Mouse (Mus musculus): ENCODE data around the gene Qser1. TPM values are rescaled to one million over a fixed set of nuclear protein-coding genes. Genes with fewer than 3 reads are reported as not detected.

Gene Qser1
- polyA plus RNA-seq, 1 experiment = 1.3 TPM

- 53% methylated on average over 1 of the region's 1 CpGs for WGBS
- no peak overlapping the region for H3K27ac ChIP-seq (ENCODE audit: insufficient read depth, low read depth, low read length)
- H3K36me3 ChIP-seq (ENCODE audit: control insufficient read depth, insufficient read depth, low read length) = peaks cover 11% of the 10 kb centered on the region
- no peak overlapping the region for H3K4me3 ChIP-seq (ENCODE audit: low read depth, low read length)
- no peaks in the 10 kb centered on the region for H3K27me3 ChIP-seq (ENCODE audit: control insufficient read depth, insufficient read depth, low read length)
- no peaks in the 10 kb centered on the region for H3K4me1 ChIP-seq (ENCODE audit: control insufficient read depth, insufficient read depth, insufficient read length, low read length)
- TF ChIP-seq CTCF (IDR thresholded peaks at IDR 0.05; ENCODE audit: extremely low read depth, insufficient read length, insufficient replicate concordance, low read depth, low read length) (no peak), POLR2A (IDR thresholded peaks at IDR 0.05; ENCODE audit: low read depth, low read length) (no peak)
Measured at GRCm38 (mm10) chr2:104768697-104769096, 47.9 kb downstream of the Qser1 start.

GRCm38 (mm10) chr2:104764018-104764417 lies 52.5 kb downstream of the Qser1 start:
- TF ChIP-seq CTCF (IDR thresholded peaks at IDR 0.05; ENCODE audit: extremely low read depth, insufficient read length, insufficient replicate concordance, low read depth, low read length) = no peak

GRCm38 (mm10) chr2:104763134-104763703 lies 53.3 kb downstream of the Qser1 start:
- Histone ChIP-seq H3K4me3 (ENCODE audit: low read depth, low read length) (no peak overlapping the region), H3K27me3 (ENCODE audit: control insufficient read depth, insufficient read depth, low read length) (no peaks in the 10 kb centered on the region), H3K4me1 (ENCODE audit: control insufficient read depth, insufficient read depth, insufficient read length, low read length) (peaks cover 3% of the 10 kb centered on the region; the same call in 1 of the 2 replicates), H3K27ac (ENCODE audit: insufficient read depth, low read depth, low read length) (peak overlapping the region; percentile 58; the same call in 1 of the 2 replicates), H3K36me3 (ENCODE audit: control insufficient read depth, insufficient read depth, low read length) (peaks cover 1% of the 10 kb centered on the region; the same call in 1 of the 2 replicates)
- WGBS = 40% methylated on average over 8 of the region's 8 CpGs
- TF ChIP-seq CTCF (IDR thresholded peaks at IDR 0.05; ENCODE audit: extremely low read depth, insufficient read length, insufficient replicate concordance, low read depth, low read length) (no peak), POLR2A (IDR thresholded peaks at IDR 0.05; ENCODE audit: low read depth, low read length) (no peak)

More at GRCm38 (mm10) chr2:104764018-104764417, 52.5 kb downstream of the Qser1 start:
- WGBS = 85% methylated on average over 4 of the region's 4 CpGs
- Histone ChIP-seq H3K27ac (ENCODE audit: insufficient read depth, low read depth, low read length) (no peak overlapping the region), H3K4me3 (ENCODE audit: low read depth, low read length) (no peak overlapping the region), H3K27me3 (ENCODE audit: control insufficient read depth, insufficient read depth, low read length) (no peaks in the 10 kb centered on the region), H3K36me3 (ENCODE audit: control insufficient read depth, insufficient read depth, low read length) (peaks cover 1% of the 10 kb centered on the region; the same call in 1 of the 2 replicates), H3K4me1 (ENCODE audit: control insufficient read depth, insufficient read depth, insufficient read length, low read length) (peaks cover 3% of the 10 kb centered on the region; the same call in 1 of the 2 replicates)

- peak; percentile 19; the same call in 1 of the 2 replicates for TF ChIP-seq CTCF (IDR thresholded peaks at IDR 0.05; ENCODE audit: extremely low read depth, insufficient read length, insufficient replicate concordance, low read depth, low read length)
- no peak for TF ChIP-seq POLR2A (IDR thresholded peaks at IDR 0.05; ENCODE audit: low read depth, low read length)
Measured at GRCm38 (mm10) chr2:104750611-104751010, 65.9 kb downstream of the Qser1 start.

GRCm38 (mm10) chr2:104748652-104749183 lies 67.8 kb downstream of the Qser1 start:
- no peaks in the 10 kb centered on the region for H3K27me3 ChIP-seq (ENCODE audit: control insufficient read depth, insufficient read depth, low read length)

More at GRCm38 (mm10) chr2:104750611-104751010, 65.9 kb downstream of the Qser1 start:
- H3K36me3 ChIP-seq (ENCODE audit: control insufficient read depth, insufficient read depth, low read length) = no peaks in the 10 kb centered on the region
- H3K4me3 ChIP-seq (ENCODE audit: low read depth, low read length) = no peak overlapping the region
- WGBS = 53% methylated on average over 3 of the region's 3 CpGs
- peaks cover 5% of the 10 kb centered on the region; the same call in 1 of the 2 replicates for H3K4me1 ChIP-seq (ENCODE audit: control insufficient read depth, insufficient read depth, insufficient read length, low read length)
- H3K27ac ChIP-seq (ENCODE audit: insufficient read depth, low read depth, low read length) = no peak overlapping the region
- no peaks in the 10 kb centered on the region for H3K27me3 ChIP-seq (ENCODE audit: control insufficient read depth, insufficient read depth, low read length)

GRCm38 (mm10) chr2:104746251-104746650 lies 70.3 kb downstream of the Qser1 start:
- no peak overlapping the region for H3K27ac ChIP-seq (ENCODE audit: insufficient read depth, low read depth, low read length)
- no peak overlapping the region for H3K4me3 ChIP-seq (ENCODE audit: low read depth, low read length)
- WGBS = 44% methylated on average over 8 of the region's 8 CpGs
- H3K4me1 ChIP-seq (ENCODE audit: control insufficient read depth, insufficient read depth, insufficient read length, low read length) = peaks cover 5% of the 10 kb centered on the region; the same call in 1 of the 2 replicates
- no peak for TF ChIP-seq CTCF (IDR thresholded peaks at IDR 0.05; ENCODE audit: extremely low read depth, insufficient read length, insufficient replicate concordance, low read depth, low read length)
- no peak for TF ChIP-seq POLR2A (IDR thresholded peaks at IDR 0.05; ENCODE audit: low read depth, low read length)
- H3K27me3 ChIP-seq (ENCODE audit: control insufficient read depth, insufficient read depth, low read length) = no peaks in the 10 kb centered on the region
- H3K36me3 ChIP-seq (ENCODE audit: control insufficient read depth, insufficient read depth, low read length) = no peaks in the 10 kb centered on the region

More at GRCm38 (mm10) chr2:104748652-104749183, 67.8 kb downstream of the Qser1 start:
- Histone ChIP-seq H3K36me3 (ENCODE audit: control insufficient read depth, insufficient read depth, low read length) (no peaks in the 10 kb centered on the region), H3K4me1 (ENCODE audit: control insufficient read depth, insufficient read depth, insufficient read length, low read length) (peaks cover 5% of the 10 kb centered on the region; the same call in 1 of the 2 replicates), H3K4me3 (ENCODE audit: low read depth, low read length) (no peak overlapping the region), H3K27ac (ENCODE audit: insufficient read depth, low read depth, low read length) (no peak overlapping the region)
- 37% methylated on average over 5 of the region's 5 CpGs for WGBS
- no peak for TF ChIP-seq POLR2A (IDR thresholded peaks at IDR 0.05; ENCODE audit: low read depth, low read length)
- no peak for TF ChIP-seq CTCF (IDR thresholded peaks at IDR 0.05; ENCODE audit: extremely low read depth, insufficient read length, insufficient replicate concordance, low read depth, low read length)

GRCm38 (mm10) chr2:104743971-104744370 lies 72.6 kb downstream of the Qser1 start:
- H3K27ac ChIP-seq (ENCODE audit: insufficient read depth, low read depth, low read length) = no peak overlapping the region
- H3K4me1 ChIP-seq (ENCODE audit: control insufficient read depth, insufficient read depth, insufficient read length, low read length) = peaks cover 8% of the 10 kb centered on the region; the same call in 1 of the 2 replicates
- no peaks in the 10 kb centered on the region for H3K27me3 ChIP-seq (ENCODE audit: control insufficient read depth, insufficient read depth, low read length)
- H3K36me3 ChIP-seq (ENCODE audit: control insufficient read depth, insufficient read depth, low read length) = no peaks in the 10 kb centered on the region
- 45% methylated on average over 5 of the region's 5 CpGs for WGBS
- TF ChIP-seq CTCF (IDR thresholded peaks at IDR 0.05; ENCODE audit: extremely low read depth, insufficient read length, insufficient replicate concordance, low read depth, low read length) (no peak; the same call in 1 of the 2 replicates), POLR2A (IDR thresholded peaks at IDR 0.05; ENCODE audit: low read depth, low read length) (no peak)
- H3K4me3 ChIP-seq (ENCODE audit: low read depth, low read length) = no peak overlapping the region
